Mouse (Mus musculus): ENCODE data around the gene Rnaseh2a.
"Not testable (repeated sequence)": the region's sequence is repeated elsewhere in the genome, so short reads cannot be mapped to it uniquely, and the experiment has no call there.

Gene Rnaseh2a

DNA sequence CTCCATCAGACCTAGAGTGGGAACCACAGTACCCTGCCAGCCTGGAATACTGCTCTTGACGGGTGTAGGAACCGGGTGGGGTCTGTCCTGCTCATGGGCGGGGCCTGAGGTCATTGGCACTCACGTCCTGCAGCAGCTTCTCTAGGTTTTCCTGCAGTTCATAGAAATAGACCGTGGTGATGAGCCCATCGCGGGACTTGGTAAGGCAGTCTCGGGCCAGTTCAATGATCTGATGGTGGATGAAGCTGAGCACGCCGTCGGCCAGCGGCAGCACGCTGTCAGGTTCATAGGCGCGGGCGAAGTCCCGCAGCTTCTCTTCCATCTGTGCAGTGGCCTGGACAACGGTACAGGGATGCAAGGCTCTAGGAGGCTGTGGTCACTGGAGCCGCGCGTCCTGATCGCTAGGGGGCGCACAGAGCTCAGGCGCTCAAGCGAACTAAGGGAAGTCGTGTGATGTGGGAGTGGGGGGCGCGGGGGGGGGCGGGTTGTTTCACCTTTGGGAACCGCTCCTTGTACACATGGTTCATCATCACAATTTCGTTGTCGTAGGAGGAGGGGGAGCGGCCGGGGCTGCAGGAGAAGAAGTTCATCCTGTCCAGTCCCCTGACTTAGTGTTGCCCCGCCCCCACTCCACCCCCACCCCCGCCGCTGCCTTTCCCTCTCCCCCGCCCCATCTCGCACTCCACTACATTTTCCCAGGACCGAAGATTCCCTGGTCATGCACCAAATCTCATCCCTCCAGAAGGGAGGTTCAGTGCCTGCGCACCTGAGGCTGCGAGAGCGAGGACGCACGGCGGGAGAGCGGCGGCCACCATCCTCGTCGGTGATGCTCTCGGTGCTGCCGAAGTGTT lies 40.9 kb downstream of the Rnaseh2a start:
- peak; percentile 71 for DNase-seq

- DNase-seq, result no peak
These were observed 42.1 kb downstream of the Rnaseh2a start for GRCm38 (mm10) chr8:84927513-84927912.

- DNase-seq, result no peak
These were observed 44.0 kb downstream of the Rnaseh2a start for GRCm38 (mm10) chr8:84925557-84925956.

DNA sequence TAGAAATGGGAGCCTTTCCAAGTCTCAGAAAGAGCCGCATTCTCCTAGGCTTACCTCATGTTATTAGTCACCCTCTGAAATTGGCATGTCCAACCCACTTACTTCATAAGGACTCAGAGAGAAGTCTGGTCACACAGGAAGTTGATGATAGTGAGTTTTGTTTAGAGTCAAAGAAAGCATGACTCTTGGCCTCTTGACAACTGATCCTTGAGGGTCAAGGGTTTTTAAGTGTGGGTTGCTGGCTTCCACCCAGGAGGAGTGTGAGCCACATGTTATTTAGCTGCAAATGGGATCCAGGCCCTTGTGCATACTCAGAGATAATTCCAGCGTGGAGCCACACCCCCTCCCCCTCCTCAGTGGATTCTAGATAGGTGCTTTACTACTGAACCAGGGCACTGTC lies 48.0 kb downstream of the Rnaseh2a start:
- no peak for DNase-seq

- no peak for DNase-seq
These were observed 50.9 kb downstream of the Rnaseh2a start for GRCm38 (mm10) chr8:84918646-84919045.

GRCm38 (mm10) chr8:84917781-84918180 lies 51.8 kb downstream of the Rnaseh2a start:
- no peak for DNase-seq

- no peak for DNase-seq
These were observed 54.3 kb downstream of the Rnaseh2a start for GRCm38 (mm10) chr8:84915269-84915668.

DNA sequence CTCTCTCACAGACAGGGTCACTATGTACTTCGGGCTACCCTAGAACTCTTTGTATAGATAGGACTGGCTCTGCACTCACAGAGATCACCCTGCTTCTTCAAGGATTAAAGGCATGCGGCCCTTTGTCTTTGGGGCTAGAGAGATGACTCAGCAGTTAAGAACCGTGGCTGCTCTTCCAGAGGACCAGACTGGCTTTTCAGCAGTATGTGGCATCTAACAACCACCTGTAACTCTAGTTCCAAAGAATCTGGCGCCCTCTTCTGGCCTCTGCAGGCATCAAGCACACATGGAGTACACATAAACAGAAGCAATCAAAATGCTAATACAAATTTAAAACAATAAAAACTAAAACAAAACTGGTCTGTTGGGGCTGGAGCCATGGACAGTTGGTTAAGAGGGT lies 55.6 kb downstream of the Rnaseh2a start:
- no peak for DNase-seq

DNA sequence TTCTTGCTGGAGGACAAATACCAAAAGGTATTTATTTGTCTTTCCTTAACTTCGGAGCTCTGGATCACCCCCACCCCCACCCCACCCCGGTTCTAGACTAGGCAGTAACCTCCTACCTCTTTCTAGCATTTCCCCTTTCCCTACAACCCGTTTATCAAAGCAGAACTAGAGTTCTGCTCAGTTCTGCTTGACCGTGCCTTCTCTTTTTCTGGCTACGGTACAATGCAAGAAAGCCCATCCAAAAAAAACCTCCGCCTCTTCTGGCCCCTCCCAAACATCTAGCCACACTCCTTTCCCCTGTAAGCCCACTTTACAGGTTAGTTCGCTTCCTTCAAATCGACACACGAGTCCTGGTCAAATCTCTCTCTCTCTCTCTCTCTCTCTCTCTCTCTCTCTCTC lies 56.1 kb downstream of the Rnaseh2a start:
- no peak for DNase-seq

GRCm38 (mm10) chr8:84912895-84913501 lies 56.6 kb downstream of the Rnaseh2a start:
- peak; percentile 84 for DNase-seq

DNA sequence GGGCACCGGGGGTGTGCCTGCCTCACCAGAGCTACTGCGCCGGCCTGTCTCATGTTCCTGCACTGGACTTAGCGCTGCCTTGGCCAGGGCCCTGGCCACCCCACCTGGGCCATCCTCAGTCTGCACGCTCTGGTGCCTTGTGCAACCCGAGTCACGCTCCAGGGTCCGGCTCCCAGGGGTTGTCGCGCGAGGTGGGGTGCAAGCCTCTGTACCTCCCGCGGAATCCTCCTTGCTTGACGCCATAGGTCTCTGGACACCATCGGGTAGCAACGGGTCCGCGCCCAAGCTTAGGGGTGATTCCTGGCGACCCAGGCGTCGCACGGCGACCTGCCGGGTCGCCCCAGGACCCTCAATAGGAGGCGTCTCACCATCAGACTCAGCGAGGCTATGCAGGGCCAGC lies 57.2 kb downstream of the Rnaseh2a start:
- no peak for DNase-seq

DNA sequence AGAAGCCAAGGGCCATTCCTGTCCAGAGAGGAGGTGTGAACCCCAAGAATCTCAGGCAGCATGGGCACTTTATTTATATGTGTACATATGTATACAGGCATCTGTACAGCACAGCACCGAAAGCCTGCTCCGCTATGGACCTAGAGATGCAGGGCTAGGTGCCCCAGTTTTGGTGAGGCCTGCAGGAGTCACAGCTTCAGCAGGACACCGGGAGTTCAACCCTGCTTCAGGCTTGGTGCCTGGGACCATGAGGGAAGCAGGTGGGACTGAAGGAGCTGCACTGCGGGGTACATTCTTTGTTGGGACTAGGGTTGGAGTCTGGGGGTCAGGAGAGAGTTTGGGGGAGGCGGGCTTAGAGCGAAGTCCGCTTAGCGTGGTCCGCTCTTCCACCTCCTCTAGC lies 57.7 kb downstream of the Rnaseh2a start:
- no peak for DNase-seq

GRCm38 (mm10) chr8:84910551-84910950 lies 59.0 kb downstream of the Rnaseh2a start:
- no peak for DNase-seq

- no peak for DNase-seq
These were observed 59.6 kb downstream of the Rnaseh2a start for GRCm38 (mm10) chr8:84909949-84910348.

DNA sequence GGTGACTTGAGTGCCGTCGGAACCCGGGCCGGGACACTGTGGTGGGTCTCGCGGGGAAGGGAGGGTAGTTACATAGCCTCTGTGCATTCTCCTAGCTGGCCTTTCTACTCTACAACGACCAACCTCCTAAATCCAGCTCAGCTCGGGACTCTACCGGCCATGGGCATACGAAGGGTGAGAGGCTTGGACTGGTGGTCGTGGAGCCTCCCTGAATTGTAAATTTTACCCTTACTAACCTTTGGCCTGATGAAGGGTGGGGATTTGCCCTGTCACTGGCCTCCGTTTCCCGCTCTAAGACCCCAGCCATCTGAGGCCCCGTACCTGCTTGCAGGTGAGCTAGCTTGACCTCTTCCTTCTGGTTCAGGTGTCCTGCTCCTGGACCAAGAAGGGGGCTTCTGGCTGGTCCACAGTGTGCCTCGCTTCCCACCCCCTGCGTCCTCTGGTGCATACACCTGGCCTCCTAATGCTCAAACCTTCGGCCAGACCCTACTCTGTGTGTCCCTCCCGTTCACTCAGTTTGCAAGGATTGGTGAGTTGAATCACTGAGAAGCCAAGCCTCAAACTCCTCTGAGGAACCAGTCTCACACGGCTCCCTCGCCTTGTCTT lies 60.3 kb downstream of the Rnaseh2a start:
- no peak for DNase-seq

DNA sequence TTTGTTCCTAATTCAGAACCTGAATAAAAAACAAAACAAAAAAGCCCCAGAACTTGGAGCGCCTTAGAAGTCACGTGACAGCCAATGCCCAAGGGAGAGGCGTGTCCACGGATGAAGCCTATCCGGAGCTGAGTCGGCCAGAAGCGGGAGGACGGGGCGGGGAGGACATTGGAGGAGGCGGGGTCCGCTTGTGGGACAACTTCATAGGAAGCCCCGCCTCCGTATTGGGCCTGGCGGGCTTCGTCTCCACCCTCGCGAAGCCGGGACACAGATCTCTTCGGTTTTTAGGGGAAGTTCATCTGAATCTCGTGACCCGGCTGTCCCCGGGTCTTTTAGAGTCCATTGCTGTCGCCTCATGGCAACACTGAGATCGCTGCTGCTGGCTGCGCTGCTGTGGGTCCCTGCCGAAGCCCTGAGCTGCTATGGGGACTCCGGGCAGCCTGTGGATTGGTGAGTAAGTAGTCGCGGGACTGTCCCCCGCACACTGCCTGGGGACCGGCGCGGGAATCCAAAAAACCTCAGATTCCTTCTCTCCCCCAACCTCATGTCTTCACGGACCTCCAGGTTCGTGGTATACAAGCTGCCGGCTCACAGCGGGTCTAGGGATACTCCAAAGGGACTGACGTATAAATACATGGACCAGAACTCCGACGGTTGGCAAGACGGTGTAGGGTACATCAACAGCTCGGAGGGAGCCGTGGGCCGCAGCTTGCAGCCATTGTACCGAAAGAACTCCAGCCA lies 61.0 kb downstream of the Rnaseh2a start, which contains the start of gene Dnase2a:
Gene Dnase2a (plus strand): TSS at position 140 of the 741 bp plus-strand sequence.
- peak; percentile 97 for DNase-seq

DNA sequence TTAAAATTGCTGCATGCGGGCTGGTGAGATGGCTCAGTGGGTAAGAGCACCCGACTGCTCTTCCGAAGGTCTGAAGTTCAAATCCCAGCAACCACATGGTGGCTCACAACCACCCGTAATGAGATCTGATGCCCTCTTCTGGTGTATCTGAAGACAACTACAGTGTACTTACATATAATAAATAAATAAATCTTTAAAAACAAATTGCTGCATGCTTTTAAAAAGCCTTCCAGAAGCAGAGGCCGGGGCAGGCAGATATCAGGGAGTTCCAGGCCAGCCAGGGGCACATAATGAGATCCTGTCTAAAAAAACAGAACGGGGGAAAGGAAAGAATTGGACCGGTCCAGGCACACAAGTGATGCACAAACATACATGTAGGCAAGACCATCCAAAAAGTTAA lies 61.6 kb downstream of the Rnaseh2a start:
- not testable (repeated sequence) for DNase-seq

GRCm38 (mm10) chr8:84907493-84907892 lies 62.1 kb downstream of the Rnaseh2a start:
- no peak for DNase-seq

- no peak for DNase-seq
These were observed 62.5 kb downstream of the Rnaseh2a start for GRCm38 (mm10) chr8:84907037-84907436.

Data from kidney, postnatal 14 days (tissue).